Mouse (Mus musculus) CH12.LX (cell line): Measurements from ENCODE around the gene Btbd19. TPM values are rescaled to one million over a fixed set of nuclear protein-coding genes. Genes with fewer than 3 reads are reported as not detected.

Source experiments
- DNase-seq: peaks from one replicate; pipeline ENCODE4 v3.0.0-alpha.2; 2013; ENCODE audit errors: extremely low read depth
- H3K27ac ChIP-seq: 2 replicates; pipeline ENCODE4 v1.5.1; 2012; ENCODE audit warnings: low read depth, mild to moderate bottlenecking, control low read depth, moderate library complexity; ENCODE audit not compliant: insufficient read depth
- H3K27me3 ChIP-seq: replicated peaks from 2 replicates; pipeline ENCODE3; 2012; ENCODE audit warnings: inconsistent platforms
- H3K36me3 ChIP-seq, 2 experiments: replicated peaks in 1 of 2; 2 replicates each; pipeline versions ENCODE3 to v1.6.1; 2012; ENCODE audit warnings: inconsistent platforms in 1 of 2, low read length in 1 of 2, mild to moderate bottlenecking in 1 of 2, mixed read lengths in 1 of 2, moderate library complexity in 1 of 2; ENCODE audit not compliant: control insufficient read depth in 1 of 2, insufficient read depth in 1 of 2
- H3K4me1 ChIP-seq, 2 experiments: 2 replicates each; pipeline ENCODE4 v1.6.1; 2012; ENCODE audit warnings: inconsistent platforms in 1 of 2, moderate library complexity in 1 of 2; ENCODE audit not compliant: insufficient read depth in 2 of 2, control insufficient read depth in 1 of 2
- H3K4me2 ChIP-seq: 2 replicates; pipeline ENCODE4 v1.6.1; 2012; ENCODE audit warnings: low read depth, mild to moderate bottlenecking, control low read depth; ENCODE audit not compliant: poor library complexity, insufficient read depth, severe bottlenecking
- H3K4me3 ChIP-seq, 3 experiments: fragments of 150-350 bp in 1 of 3; sonication (generic) in 1 of 3; replicated peaks in 1 of 3; 2 replicates each; pipeline versions ENCODE3 to v1.5.1; 2011 to 2012; ENCODE audit warnings: low read depth in 2 of 3, low read length in 2 of 3, mild to moderate bottlenecking in 2 of 3, moderate library complexity in 2 of 3, control low read depth in 1 of 3, improper control_type of control experiment in 1 of 3, inconsistent platforms in 1 of 3, mixed read lengths in 1 of 3; ENCODE audit not compliant: poor library complexity in 1 of 3
- H3K79me2 ChIP-seq: replicated peaks from 2 replicates; pipeline ENCODE4 v1.6.1; 2012; ENCODE audit warnings: mild to moderate bottlenecking, moderate library complexity; ENCODE audit not compliant: control insufficient read depth, poor library complexity, insufficient read depth, severe bottlenecking; ENCODE audit errors: extremely low read depth
- H3K9ac ChIP-seq: 2 replicates; pipeline ENCODE4 v1.6.1; 2012; ENCODE audit warnings: low read depth, mild to moderate bottlenecking, control low read depth, moderate library complexity; ENCODE audit not compliant: insufficient read depth
- H3K9me3 ChIP-seq: replicated peaks from 2 replicates; pipeline ENCODE3; 2012; ENCODE audit warnings: low read length, inconsistent platforms, mixed read lengths
- BHLHE40 ChIP-seq: IDR thresholded peaks from 2 replicates; pipeline ENCODE4 v1.6.1; 2011; ENCODE audit warnings: mild to moderate bottlenecking, low read depth, low read length, improper control_type of control experiment
- CHD2 ChIP-seq: IDR thresholded peaks from 2 replicates; pipeline ENCODE4 v1.6.1; 2011; ENCODE audit warnings: low read length, improper control_type of control experiment
- CTCF ChIP-seq, 2 experiments: IDR thresholded peaks in 1 of 2; conservative IDR thresholded peaks in 1 of 2; 2 replicates each; pipeline ENCODE4 v1.5.1; 2011 to 2012; ENCODE audit warnings: low read depth in 2 of 2, low read length in 2 of 2, improper control_type of control experiment in 1 of 2, inconsistent platforms in 1 of 2, mild to moderate bottlenecking in 1 of 2, moderate library complexity in 1 of 2
- E2F4 ChIP-seq: IDR thresholded peaks from 2 replicates; pipeline ENCODE4 v1.6.1; 2011; ENCODE audit warnings: low read depth, low read length, improper control_type of control experiment; ENCODE audit not compliant: insufficient replicate concordance
- EP300 ChIP-seq: IDR thresholded peaks from 2 replicates; pipeline ENCODE4 v1.6.1; 2011; ENCODE audit warnings: low read length, improper control_type of control experiment
- JUN ChIP-seq: IDR thresholded peaks from 2 replicates; pipeline ENCODE4 v1.6.1; 2011; ENCODE audit warnings: low read depth, mild to moderate bottlenecking, low read length, improper control_type of control experiment, moderate library complexity; ENCODE audit not compliant: insufficient read depth
- MAX ChIP-seq: IDR thresholded peaks from 2 replicates; pipeline ENCODE4 v1.6.1; 2011; ENCODE audit warnings: low read length, improper control_type of control experiment
- MYC ChIP-seq: IDR thresholded peaks from 2 replicates; pipeline ENCODE4 v1.6.1; 2011; ENCODE audit warnings: low read depth, mild to moderate bottlenecking, improper control_type of control experiment, low read length
- NELFE ChIP-seq: IDR thresholded peaks from 2 replicates; pipeline ENCODE4 v1.6.1; 2011; ENCODE audit warnings: low read depth, low read length, improper control_type of control experiment
- NRF1 ChIP-seq: IDR thresholded peaks from 2 replicates; pipeline ENCODE4 v1.6.1; 2014; ENCODE audit warnings: low read depth, mild to moderate bottlenecking, inconsistent platforms, low read length, improper control_type of control experiment, moderate library complexity
- PAX5 ChIP-seq: IDR thresholded peaks from 2 replicates; pipeline ENCODE4 v1.6.1; 2012; ENCODE audit warnings: low read length, inconsistent platforms, mixed read lengths
- POLR2A ChIP-seq: IDR thresholded peaks from 2 replicates; pipeline ENCODE4 v1.6.1; 2011; ENCODE audit warnings: low read depth, mild to moderate bottlenecking, improper control_type of control experiment, low read length
- RAD21 ChIP-seq: IDR thresholded peaks from 2 replicates; pipeline ENCODE4 v1.6.1; 2011; ENCODE audit warnings: low read depth, mild to moderate bottlenecking, low read length, improper control_type of control experiment, moderate library complexity
- SIN3A ChIP-seq: IDR thresholded peaks from 2 replicates; pipeline ENCODE4 v1.6.1; 2012; ENCODE audit warnings: low read length, improper control_type of control experiment, inconsistent platforms
- SMC3 ChIP-seq: IDR thresholded peaks from 2 replicates; pipeline ENCODE4 v1.6.1; 2011; ENCODE audit warnings: low read depth, low read length, improper control_type of control experiment
- UBTF ChIP-seq: IDR thresholded peaks from 2 replicates; pipeline ENCODE4 v1.6.1; 2012; ENCODE audit warnings: low read depth, mild to moderate bottlenecking, inconsistent platforms, low read length, improper control_type of control experiment, moderate library complexity
- USF2 ChIP-seq: conservative IDR thresholded peaks from 2 replicates; pipeline ENCODE4 v1.6.1; 2011; ENCODE audit warnings: low read depth, low read length, improper control_type of control experiment
- ZC3H11A ChIP-seq: IDR thresholded peaks from 2 replicates; pipeline ENCODE4 v1.6.1; 2012; ENCODE audit warnings: low read depth, mild to moderate bottlenecking, inconsistent platforms, low read length, improper control_type of control experiment
- ZKSCAN1 ChIP-seq: IDR thresholded peaks from 2 replicates; pipeline ENCODE4 v1.6.1; 2012; ENCODE audit warnings: low read depth, inconsistent platforms, low read length, improper control_type of control experiment, borderline replicate concordance
- ZMIZ1 ChIP-seq: IDR thresholded peaks from 2 replicates; pipeline ENCODE4 v1.6.1; 2012; ENCODE audit warnings: low read depth, mild to moderate bottlenecking, inconsistent platforms, low read length, improper control_type of control experiment
- ZNF384 ChIP-seq: IDR thresholded peaks from 2 replicates; pipeline ENCODE4 v1.6.1; 2012; ENCODE audit warnings: low read depth, low read length, improper control_type of control experiment, inconsistent platforms
- dilution Hi-C: fragments of 300-500 bp; cut with MboI; formaldehyde crosslinking; loops from 2 replicates; pipeline ENCODE4 v1.14.3; 2020; ENCODE audit warnings: low sequenced_read_pairs; ENCODE audit not compliant: extremely low pct_unique_long_range_greater_than_20kb, extremely low pct_ligation_motif_present
- in situ Hi-C: fragments of 300-500 bp; cut with MboI; formaldehyde crosslinking; loops from 3 replicates; pipeline ENCODE4 v1.14.3; 2019; ENCODE audit warnings: low sequenced_read_pairs, low pct_ligation_motif_present, low pct_unique_long_range_greater_than_20kb, mixed read lengths
- polyA plus RNA-seq: library from polyadenylated mRNA; unstranded; fragments of >175 nt; gene quantifications from 2 replicates; pipeline ENCODE4 v1.2.1, GENCODE M21; 2012; ENCODE audit warnings: low read depth; ENCODE audit not compliant: insufficient read length
- total RNA-seq, 2 experiments: library from RNA; depleted of rRNA; stranded (reverse); fragments of 300-350 nt in 1 of 2; fragments of >200 nt in 1 of 2; gene quantifications; 2 replicates each; pipeline ENCODE4 v1.2.3; 2012 to 2014

Gene Btbd19
- total and polyA plus RNA-seq, 3 experiments, result 31.5 to 51.1 (median 36.3) TPM

GRCm38 (mm10) chr4:117133817-117134600, 8.5 kb upstream of the Btbd19 start, which contains the start of gene Plk3 (continued):
- no peak for TF ChIP-seq PAX5
- no peak for TF ChIP-seq ZC3H11A
- no peak for TF ChIP-seq ZNF384
- no peak; the same call in 1 of the 2 replicates for TF ChIP-seq EP300
- no peak for TF ChIP-seq JUN
- TF ChIP-seq MAX, result peak; percentile 46; the same call in 1 of the 2 replicates
- TF ChIP-seq ZMIZ1, result peak; percentile 96
- TF ChIP-seq NRF1, result peak; percentile 33; the same call in 1 of the 2 replicates
- TF ChIP-seq BHLHE40, result no peak; the same call in 1 of the 2 replicates
- no peak; the same call in 1 of the 2 replicates for TF ChIP-seq SIN3A

GRCm38 (mm10) chr4:117133366-117133796, 7.9 kb upstream of the Btbd19 start:
- H3K4me2 ChIP-seq, result peak overlapping the region; percentile 91
- H3K36me3 ChIP-seq, result peaks cover 28 to 39% of the 10 kb centered on the region in 2 experiments
- in situ Hi-C loops (loop anchor here (5.0 kb wide), 1 partner anchor 131 kb away; no protein-coding TSS in a partner anchor), dilution Hi-C loops (no loop called here)
- DNase-seq, result no peak
- no peaks in the 10 kb centered on the region for H3K9me3 ChIP-seq
- no peaks in the 10 kb centered on the region for H3K27me3 ChIP-seq
- peak overlapping the region; percentile 97 for H3K9ac ChIP-seq
- H3K27ac ChIP-seq, result no peak overlapping the region
- H3K4me1 ChIP-seq, result peaks cover 18 to 58% of the 10 kb centered on the region in 2 experiments
- peaks cover 20% of the 10 kb centered on the region for H3K79me2 ChIP-seq
- H3K4me3 ChIP-seq, result peak overlapping the region; percentile 86 to 98 (median 91)
- TF ChIP-seq NELFE, result no peak
- TF ChIP-seq SIN3A, result peak; percentile 22; the same call in 1 of the 2 replicates
- no peak for TF ChIP-seq ZKSCAN1
- no peak for TF ChIP-seq CTCF (conservative IDR thresholded peaks at IDR 0.05 in 1 of 2, IDR thresholded peaks at IDR 0.05 in 1 of 2; ENCODE audit: low read depth in 2 of 2, low read length in 2 of 2)

GRCm38 (mm10) chr4:117132794-117133143, 7.2 kb upstream of the Btbd19 start:
- Histone ChIP-seq H3K36me3 (peaks cover 35 to 45% of the 10 kb centered on the region in 2 experiments), H3K4me1 (peaks cover 18 to 59% of the 10 kb centered on the region in 2 experiments)
- in situ Hi-C loops, result loop anchor here (5.0 kb wide), 1 partner anchor 130 kb away; no protein-coding TSS in a partner anchor

More at GRCm38 (mm10) chr4:117132794-117133143, 7.2 kb upstream of the Btbd19 start:
- TF ChIP-seq MYC (no peak), E2F4 (no peak), RAD21 (no peak), POLR2A (no peak), BHLHE40 (no peak), USF2 (no peak), SMC3 (no peak), ZKSCAN1 (no peak), CHD2 (no peak), UBTF (no peak)
- peak overlapping the region; percentile 97 for H3K9ac ChIP-seq
- H3K27me3 ChIP-seq, result no peaks in the 10 kb centered on the region
- no peak overlapping the region for H3K27ac ChIP-seq
- dilution Hi-C loops, result no loop called here
- H3K4me3 ChIP-seq, result peak overlapping the region; percentile 86 to 98 (median 91)
- H3K79me2 ChIP-seq, result peaks cover 20% of the 10 kb centered on the region
- DNase-seq, result no peak
- H3K9me3 ChIP-seq, result no peaks in the 10 kb centered on the region
- peak overlapping the region; percentile 91 for H3K4me2 ChIP-seq
